Mouse (Mus musculus) MEL (cell line): ENCODE measurements at regions not wholly inside any gene's neighbourhood (a gene's known extent, or its start where the extent isn't known, plus 50 kb on each side); places are given as distances from the start of the nearest gene placed in this dataset.

Experiments used
- DNase-seq: peaks from one replicate; pipeline ENCODE4 v3.0.0; 2011; ENCODE audit warnings: low read depth, low spot score
- H3K27ac ChIP-seq: 2 replicates; pipeline ENCODE4 v1.5.1; 2012; ENCODE audit warnings: low read depth, mild to moderate bottlenecking, control low read depth, low read length, moderate library complexity; ENCODE audit not compliant: control insufficient read depth
- H3K27me3 ChIP-seq, 2 experiments: fragments of 150-350 bp in 1 of 2; sonication (generic) in 1 of 2; 2 replicates each; pipeline ENCODE4 v1.6.1; 2012; ENCODE audit warnings: low read length in 2 of 2, mild to moderate bottlenecking in 2 of 2, improper control_type of control experiment in 1 of 2, moderate library complexity in 1 of 2; ENCODE audit not compliant: insufficient read depth in 2 of 2, control insufficient read depth in 1 of 2
- H3K36me3 ChIP-seq, 2 experiments: 2 replicates each; pipeline ENCODE4 v1.6.1; 2012 to 2014; ENCODE audit warnings: low read length in 2 of 2, improper control_type of control experiment in 1 of 2, inconsistent platforms in 1 of 2, mild to moderate bottlenecking in 1 of 2; ENCODE audit not compliant: insufficient read depth in 2 of 2, control insufficient read depth in 1 of 2
- H3K4me1 ChIP-seq, 2 experiments: fragments of 150-350 bp in 1 of 2; sonication (generic) in 1 of 2; 2 replicates each; pipeline ENCODE4 v1.6.1; 2012; ENCODE audit warnings: low read length in 2 of 2, improper control_type of control experiment in 1 of 2, mild to moderate bottlenecking in 1 of 2; ENCODE audit not compliant: insufficient read depth in 2 of 2, control insufficient read depth in 1 of 2
- H3K4me3 ChIP-seq, 2 experiments: fragments of 150-350 bp in 1 of 2; sonication (generic) in 1 of 2; 2 replicates each; pipeline ENCODE4 v1.5.1; 2012; ENCODE audit warnings: low read depth in 2 of 2, low read length in 2 of 2, mild to moderate bottlenecking in 2 of 2, moderate library complexity in 2 of 2, control low read depth in 1 of 2, improper control_type of control experiment in 1 of 2; ENCODE audit not compliant: control insufficient read depth in 1 of 2, insufficient read depth in 1 of 2
- H3K79me2 ChIP-seq: 2 replicates; pipeline ENCODE4 v1.6.1; 2012; ENCODE audit warnings: mild to moderate bottlenecking, low read length, moderate library complexity; ENCODE audit not compliant: control insufficient read depth, poor library complexity, insufficient read depth
- H3K9ac ChIP-seq: 2 replicates; pipeline ENCODE4 v1.6.1; 2012; ENCODE audit warnings: low read depth, mild to moderate bottlenecking, control low read depth, low read length, moderate library complexity; ENCODE audit not compliant: control insufficient read depth, poor library complexity, severe bottlenecking
- H3K9me3 ChIP-seq: fragments of 150-350 bp; sonication (generic); replicated peaks from 2 replicates; pipeline ENCODE4 v1.6.1; 2012; ENCODE audit warnings: mild to moderate bottlenecking, low read length, improper control_type of control experiment, moderate library complexity; ENCODE audit not compliant: insufficient read depth
- CHD2 ChIP-seq: IDR thresholded peaks from 2 replicates; pipeline ENCODE4 v1.6.1; 2011; ENCODE audit warnings: low read length, improper control_type of control experiment
- CTCF ChIP-seq, 3 experiments: IDR thresholded peaks in 2 of 3; conservative IDR thresholded peaks in 1 of 3; 2 replicates each; pipeline ENCODE4 v1.5.1; 2011 to 2012; ENCODE audit warnings: low read length in 3 of 3, low read depth in 2 of 3, mild to moderate bottlenecking in 2 of 3, improper control_type of control experiment in 1 of 3, inconsistent platforms in 1 of 3, mixed read lengths in 1 of 3, moderate library complexity in 1 of 3; ENCODE audit not compliant: control insufficient read depth in 1 of 3, insufficient read depth in 1 of 3, poor library complexity in 1 of 3, severe bottlenecking in 1 of 3
- E2F4 ChIP-seq: IDR thresholded peaks from 2 replicates; pipeline ENCODE4 v1.6.1; 2011; ENCODE audit warnings: low read depth, low read length, improper control_type of control experiment, borderline replicate concordance
- ELF1 ChIP-seq: IDR thresholded peaks from 2 replicates; pipeline ENCODE4 v1.6.1; 2014; ENCODE audit warnings: low read depth, mild to moderate bottlenecking, inconsistent platforms, low read length, improper control_type of control experiment, moderate library complexity
- GABPA ChIP-seq: IDR thresholded peaks from 2 replicates; pipeline ENCODE4 v1.6.1; 2012; ENCODE audit warnings: low read depth, mild to moderate bottlenecking, inconsistent platforms, low read length, improper control_type of control experiment, moderate library complexity
- HCFC1 ChIP-seq: IDR thresholded peaks from 2 replicates; pipeline ENCODE4 v1.6.1; 2012; ENCODE audit warnings: low read depth, mild to moderate bottlenecking, inconsistent platforms, low read length, improper control_type of control experiment, moderate library complexity
- JUND ChIP-seq: IDR thresholded peaks from 2 replicates; pipeline ENCODE4 v1.6.1; 2011; ENCODE audit warnings: low read depth, mild to moderate bottlenecking, improper control_type of control experiment, low read length
- MAFK ChIP-seq: IDR thresholded peaks from 2 replicates; pipeline ENCODE4 v1.6.1; 2011; ENCODE audit warnings: low read depth, mild to moderate bottlenecking, low read length, improper control_type of control experiment, borderline replicate concordance
- MAX ChIP-seq: IDR thresholded peaks from 2 replicates; pipeline ENCODE4 v1.6.1; 2011; ENCODE audit warnings: low read length, improper control_type of control experiment
- MAZ ChIP-seq: IDR thresholded peaks from 2 replicates; pipeline ENCODE4 v1.6.1; 2012; ENCODE audit warnings: low read depth, mild to moderate bottlenecking, inconsistent platforms, low read length, improper control_type of control experiment
- MYC ChIP-seq: IDR thresholded peaks from 2 replicates; pipeline ENCODE4 v1.6.1; 2011; ENCODE audit warnings: low read depth, mild to moderate bottlenecking, low read length, improper control_type of control experiment, moderate library complexity
- NELFE ChIP-seq: IDR thresholded peaks from 2 replicates; pipeline ENCODE4 v1.6.1; 2011; ENCODE audit warnings: low read depth, low read length, improper control_type of control experiment
- POLR2A ChIP-seq, 2 experiments: IDR thresholded peaks; 2 replicates each; pipeline ENCODE4 v1.6.1; 2011 to 2012; ENCODE audit warnings: low read length in 2 of 2, mild to moderate bottlenecking in 2 of 2, control low read depth in 1 of 2, improper control_type of control experiment in 1 of 2, low read depth in 1 of 2, moderate library complexity in 1 of 2; ENCODE audit not compliant: control insufficient read depth in 1 of 2, insufficient read depth in 1 of 2, poor library complexity in 1 of 2
- POLR2AphosphoS5 ChIP-seq: IDR thresholded peaks from 2 replicates; pipeline ENCODE4 v1.6.1; 2012; ENCODE audit warnings: low read depth, borderline replicate concordance, mild to moderate bottlenecking, inconsistent platforms, low read length, moderate library complexity, mixed read lengths
- TCF12 ChIP-seq: IDR thresholded peaks from 2 replicates; pipeline ENCODE4 v1.6.1; 2014; ENCODE audit warnings: low read depth, mild to moderate bottlenecking, inconsistent platforms, low read length, improper control_type of control experiment, moderate library complexity
- UBTF ChIP-seq: IDR thresholded peaks from 2 replicates; pipeline ENCODE4 v1.6.1; 2012; ENCODE audit warnings: low read depth, mild to moderate bottlenecking, inconsistent platforms, low read length, improper control_type of control experiment, moderate library complexity, borderline replicate concordance; ENCODE audit not compliant: insufficient read depth
- USF1 ChIP-seq: IDR thresholded peaks from 2 replicates; pipeline ENCODE4 v1.6.1; 2014; ENCODE audit warnings: low read depth, mild to moderate bottlenecking, inconsistent platforms, low read length, improper control_type of control experiment, moderate library complexity
- ZC3H11A ChIP-seq: IDR thresholded peaks from 2 replicates; pipeline ENCODE4 v1.6.1; 2012; ENCODE audit warnings: low read depth, mild to moderate bottlenecking, inconsistent platforms, low read length, improper control_type of control experiment

DNA sequence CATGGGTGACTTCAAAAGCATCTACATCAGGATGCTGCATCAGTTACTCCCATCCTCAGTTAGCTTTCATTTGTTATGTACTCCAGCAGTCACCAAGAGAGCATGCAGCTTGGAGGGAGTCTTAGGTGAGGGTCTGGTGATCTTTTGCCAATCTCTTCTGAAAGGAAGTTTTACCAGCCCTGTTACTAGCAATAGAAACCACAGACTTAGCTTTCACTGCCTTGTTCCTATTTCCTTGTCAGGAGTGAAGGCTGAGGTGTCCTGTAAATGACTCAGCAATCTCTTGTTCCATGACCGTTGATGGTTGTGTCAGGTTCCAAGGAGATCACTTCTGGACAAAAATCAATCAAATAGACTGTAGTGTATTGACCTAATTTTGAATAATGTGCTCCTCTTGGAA, 497.2 kb upstream of the Tle4 start:
- no peaks in the 10 kb centered on the region for H3K4me1 ChIP-seq
- H3K4me3 ChIP-seq: no peak overlapping the region
- H3K36me3 ChIP-seq: no peaks in the 10 kb centered on the region
- no peaks in the 10 kb centered on the region for H3K79me2 ChIP-seq
- H3K9ac ChIP-seq: no peak overlapping the region
- H3K9me3 ChIP-seq: no peaks in the 10 kb centered on the region
- TF ChIP-seq JUND (no peak), CTCF (IDR thresholded peaks at IDR 0.05 in 2 of 3, conservative IDR thresholded peaks at IDR 0.05 in 1 of 3; ENCODE audit: control insufficient read depth in 1 of 3, insufficient read depth in 1 of 3, low read depth in 2 of 3, low read length in 3 of 3, poor library complexity in 1 of 3, severe bottlenecking in 1 of 3) (no peak), USF1 (no peak), NELFE (no peak), UBTF (no peak)
- H3K27me3 ChIP-seq: no peaks in the 10 kb centered on the region
- H3K27ac ChIP-seq: no peak overlapping the region
- no peak for DNase-seq

DNA sequence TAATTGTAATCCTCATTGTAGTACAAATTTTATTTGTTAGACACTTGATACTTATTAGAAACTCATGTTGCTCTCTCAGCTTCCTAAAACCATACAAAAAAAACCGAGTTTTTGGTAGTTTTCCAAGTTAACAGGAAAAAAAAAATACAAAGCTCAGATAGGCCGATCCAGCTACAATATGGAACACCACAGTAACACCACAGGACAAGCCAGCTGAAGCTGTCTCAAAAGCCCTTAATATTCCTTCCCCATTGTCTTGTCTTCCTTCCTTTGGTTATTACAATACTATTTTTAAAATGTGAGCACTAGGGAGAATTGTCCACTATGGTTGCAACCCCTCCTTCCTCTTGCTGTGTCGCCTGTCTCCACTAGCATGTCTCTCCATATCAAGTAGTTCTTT, 495.7 kb upstream of the Tle4 start:
- no peak for TF ChIP-seq ZC3H11A
- no peak for TF ChIP-seq POLR2AphosphoS5
- no peak for TF ChIP-seq GABPA
- TF ChIP-seq CHD2: no peak
- no peak for TF ChIP-seq ELF1
- TF ChIP-seq MYC: no peak
- TF ChIP-seq MAFK: no peak
- TF ChIP-seq JUND: no peak
- no peak for TF ChIP-seq TCF12
- TF ChIP-seq POLR2A (IDR thresholded peaks at IDR 0.05; ENCODE audit: control insufficient read depth in 1 of 2, insufficient read depth in 1 of 2, low read depth in 1 of 2, low read length in 2 of 2, poor library complexity in 1 of 2): no peak
- no peak for TF ChIP-seq HCFC1
- TF ChIP-seq CTCF (IDR thresholded peaks at IDR 0.05 in 2 of 3, conservative IDR thresholded peaks at IDR 0.05 in 1 of 3; ENCODE audit: control insufficient read depth in 1 of 3, insufficient read depth in 1 of 3, low read depth in 2 of 3, low read length in 3 of 3, poor library complexity in 1 of 3, severe bottlenecking in 1 of 3): no peak
- TF ChIP-seq USF1: no peak
- no peak for TF ChIP-seq E2F4
- TF ChIP-seq MAX: no peak
- TF ChIP-seq MAZ: no peak
- TF ChIP-seq NELFE: no peak
- H3K9me3 ChIP-seq: no peaks in the 10 kb centered on the region
- no peaks in the 10 kb centered on the region for H3K79me2 ChIP-seq
- H3K4me3 ChIP-seq: no peak overlapping the region
- no peaks in the 10 kb centered on the region for H3K27me3 ChIP-seq
- no peaks in the 10 kb centered on the region for H3K4me1 ChIP-seq
- DNase-seq: no peak
- no peak overlapping the region for H3K27ac ChIP-seq
- no peaks in the 10 kb centered on the region for H3K36me3 ChIP-seq
- H3K9ac ChIP-seq: no peak overlapping the region
